Mouse (Mus musculus): ENCODE measurements at regions not wholly inside any gene's neighbourhood (a gene's known extent, or its start where the extent isn't known, plus 50 kb on each side); places are given as distances from the start of the nearest gene placed in this dataset.

- TF ChIP-seq CTCF (IDR thresholded peaks at IDR 0.05; ENCODE audit: low read depth, low read length) (no peak), POLR2A (IDR thresholded peaks at IDR 0.05; ENCODE audit: borderline replicate concordance, low read depth, low read length) (no peak)
These were observed 2117.8 kb downstream of the Olfm4 start for GRCm38 (mm10) chr14:82101643-82102042.
